Mouse (Mus musculus): ENCODE data around the gene Mapk14. TPM values are rescaled to one million over a fixed set of nuclear protein-coding genes. Genes with fewer than 3 reads are reported as not detected.
A peak's percentile ranks its signal among the peaks of the same experiment; 100 is the strongest.
"Not testable (repeated sequence)": the region's sequence is repeated elsewhere in the genome, so short reads cannot be mapped to it uniquely, and the experiment has no call there.

Mapk14 gene
- polyA plus RNA-seq, 1 experiment from 2014 or later, result 38.1 TPM

GRCm38 (mm10) chr17:28714006-28714405, 22.9 kb downstream of the Mapk14 start:
- H3K36me3 ChIP-seq (ENCODE audit: control insufficient read depth, insufficient read depth, low read length), result no peaks in the 10 kb centered on the region
- no peak for ATAC-seq (ENCODE audit: low FRiP score)

GRCm38 (mm10) chr17:28715832-28716548, 24.9 kb downstream of the Mapk14 start:
- WGBS, result 85% methylated on average over 7 of the region's 7 CpGs
- Histone ChIP-seq H3K36me3 (ENCODE audit: control insufficient read depth, insufficient read depth, low read length) (no peaks in the 10 kb centered on the region), H3K9ac (ENCODE audit: low read depth, low read length) (no peak overlapping the region), H3K9me3 (ENCODE audit: control insufficient read depth, low read length) (no peaks in the 10 kb centered on the region), H3K27ac (ENCODE audit: low read depth, low read length) (no peak overlapping the region), H3K27me3 (ENCODE audit: control insufficient read depth, insufficient read depth, low read length) (no peaks in the 10 kb centered on the region), H3K4me1 (replicated peaks; ENCODE audit: control insufficient read depth, insufficient read depth, low read length) (no peaks in the 10 kb centered on the region), H3K4me2 (replicated peaks; ENCODE audit: low read depth, low read length) (no peak overlapping the region), H3K4me3 (ENCODE audit: low read depth, low read length) (no peak overlapping the region)
- ATAC-seq (ENCODE audit: low FRiP score), result no peak
- DNase-seq (ENCODE audit: low spot score), result no peak

More at GRCm38 (mm10) chr17:28714006-28714405, 22.9 kb downstream of the Mapk14 start:
- no peak overlapping the region for H3K4me3 ChIP-seq (ENCODE audit: low read depth, low read length)
- 97% methylated on average over 3 of the region's 3 CpGs for WGBS
- H3K27me3 ChIP-seq (ENCODE audit: control insufficient read depth, insufficient read depth, low read length), result no peaks in the 10 kb centered on the region
- no peaks in the 10 kb centered on the region for H3K4me1 ChIP-seq (replicated peaks; ENCODE audit: control insufficient read depth, insufficient read depth, low read length)
- no peak for DNase-seq (ENCODE audit: low spot score)
- no peaks in the 10 kb centered on the region for H3K9me3 ChIP-seq (ENCODE audit: control insufficient read depth, low read length)
- no peak overlapping the region for H3K9ac ChIP-seq (ENCODE audit: low read depth, low read length)
- H3K4me2 ChIP-seq (replicated peaks; ENCODE audit: low read depth, low read length), result no peak overlapping the region
- H3K27ac ChIP-seq (ENCODE audit: low read depth, low read length), result no peak overlapping the region

GRCm38 (mm10) chr17:28717535-28717934, 26.4 kb downstream of the Mapk14 start:
- H3K36me3 ChIP-seq (ENCODE audit: control insufficient read depth, insufficient read depth, low read length), result no peaks in the 10 kb centered on the region
- ATAC-seq (ENCODE audit: low FRiP score) (no peak), DNase-seq (ENCODE audit: low spot score) (no peak)
- H3K4me3 ChIP-seq (ENCODE audit: low read depth, low read length), result no peak overlapping the region
- no peak overlapping the region for H3K27ac ChIP-seq (ENCODE audit: low read depth, low read length)
- H3K27me3 ChIP-seq (ENCODE audit: control insufficient read depth, insufficient read depth, low read length), result no peaks in the 10 kb centered on the region
- H3K9ac ChIP-seq (ENCODE audit: low read depth, low read length), result no peak overlapping the region
- no peaks in the 10 kb centered on the region for H3K9me3 ChIP-seq (ENCODE audit: control insufficient read depth, low read length)
- no peaks in the 10 kb centered on the region for H3K4me1 ChIP-seq (replicated peaks; ENCODE audit: control insufficient read depth, insufficient read depth, low read length)
- H3K4me2 ChIP-seq (replicated peaks; ENCODE audit: low read depth, low read length), result no peak overlapping the region
- 72% methylated on average over 3 of the region's 3 CpGs for WGBS

- Histone ChIP-seq H3K27me3 (ENCODE audit: control insufficient read depth, insufficient read depth, low read length) (no peaks in the 10 kb centered on the region), H3K9me3 (ENCODE audit: control insufficient read depth, low read length) (no peaks in the 10 kb centered on the region), H3K9ac (ENCODE audit: low read depth, low read length) (no peak within 1 kb of the TSS), H3K36me3 (ENCODE audit: control insufficient read depth, insufficient read depth, low read length) (peaks cover 6% of the 10 kb centered on the region; the same call in 1 of the 2 replicates), H3K27ac (ENCODE audit: low read depth, low read length) (no peak within 1 kb of the TSS), H3K4me1 (replicated peaks; ENCODE audit: control insufficient read depth, insufficient read depth, low read length) (no peaks in the 10 kb centered on the region), H3K4me3 (ENCODE audit: low read depth, low read length) (no peak within 1 kb of the TSS), H3K4me2 (replicated peaks; ENCODE audit: low read depth, low read length) (no peak within 1 kb of the TSS)
- 95% methylated on average over 4 of the region's 4 CpGs for WGBS
- ATAC-seq (ENCODE audit: low FRiP score) (no peak), DNase-seq (ENCODE audit: low spot score) (no peak)
Measured at GRCm38 (mm10) chr17:28725783-28726182, 34.7 kb downstream of the Mapk14 start, which contains the start of gene AC170998.1. AC170998.1 (plus strand) TSS chr17:28726083.

GRCm38 (mm10) chr17:28727511-28727910, 36.4 kb downstream of the Mapk14 start:
- WGBS, result 98% methylated on average over 11 of the region's 11 CpGs
- H3K9ac ChIP-seq (ENCODE audit: low read depth, low read length); ATAC-seq (ENCODE audit: low FRiP score); H3K4me3 ChIP-seq (ENCODE audit: low read depth, low read length); DNase-seq (ENCODE audit: low spot score); H3K27me3 ChIP-seq (ENCODE audit: control insufficient read depth, insufficient read depth, low read length); H3K4me2 ChIP-seq (replicated peaks; ENCODE audit: low read depth, low read length); H3K4me1 ChIP-seq (replicated peaks; ENCODE audit: control insufficient read depth, insufficient read depth, low read length); H3K9me3 ChIP-seq (ENCODE audit: control insufficient read depth, low read length); H3K27ac ChIP-seq (ENCODE audit: low read depth, low read length): not testable (repeated sequence)
- peaks cover 12% of the 10 kb centered on the region; the same call in 1 of the 2 replicates for H3K36me3 ChIP-seq (ENCODE audit: control insufficient read depth, insufficient read depth, low read length)

GRCm38 (mm10) chr17:28735317-28736105, 44.4 kb downstream of the Mapk14 start:
- no peaks in the 10 kb centered on the region for H3K4me1 ChIP-seq (replicated peaks; ENCODE audit: control insufficient read depth, insufficient read depth, low read length)
- H3K36me3 ChIP-seq (ENCODE audit: control insufficient read depth, insufficient read depth, low read length), result 0 out of 2 replicates have a peak, but pooled peaks cover 9% of the 10 kb centered on the region
- no peaks in the 10 kb centered on the region for H3K9me3 ChIP-seq (ENCODE audit: control insufficient read depth, low read length)
- H3K4me3 ChIP-seq (ENCODE audit: low read depth, low read length), result no peak overlapping the region
- H3K4me2 ChIP-seq (replicated peaks; ENCODE audit: low read depth, low read length), result no peak overlapping the region
- ATAC-seq (ENCODE audit: low FRiP score) (no peak), DNase-seq (ENCODE audit: low spot score) (no peak)
- no peak overlapping the region for H3K27ac ChIP-seq (ENCODE audit: low read depth, low read length)
- no peaks in the 10 kb centered on the region for H3K27me3 ChIP-seq (ENCODE audit: control insufficient read depth, insufficient read depth, low read length)
- no peak overlapping the region for H3K9ac ChIP-seq (ENCODE audit: low read depth, low read length)
- 95% methylated on average over 6 of the region's 6 CpGs for WGBS

GRCm38 (mm10) chr17:28736486-28736885, 45.4 kb downstream of the Mapk14 start:
- no peak overlapping the region for H3K4me2 ChIP-seq (replicated peaks; ENCODE audit: low read depth, low read length)
- 0 out of 2 replicates have a peak, but pooled peaks cover 4% of the 10 kb centered on the region for H3K36me3 ChIP-seq (ENCODE audit: control insufficient read depth, insufficient read depth, low read length)
- H3K27me3 ChIP-seq (ENCODE audit: control insufficient read depth, insufficient read depth, low read length), result no peaks in the 10 kb centered on the region
- DNase-seq (ENCODE audit: low spot score) (peak; percentile 10), ATAC-seq (ENCODE audit: low FRiP score) (no peak)
- H3K4me3 ChIP-seq (ENCODE audit: low read depth, low read length), result no peak overlapping the region
- 72% methylated on average over 4 of the region's 4 CpGs for WGBS
- H3K27ac ChIP-seq (ENCODE audit: low read depth, low read length), result no peak overlapping the region
- no peaks in the 10 kb centered on the region for H3K4me1 ChIP-seq (replicated peaks; ENCODE audit: control insufficient read depth, insufficient read depth, low read length)
- H3K9me3 ChIP-seq (ENCODE audit: control insufficient read depth, low read length), result no peaks in the 10 kb centered on the region
- H3K9ac ChIP-seq (ENCODE audit: low read depth, low read length), result no peak overlapping the region

- Histone ChIP-seq H3K4me3 (ENCODE audit: low read depth, low read length) (no peak overlapping the region), H3K27ac (ENCODE audit: low read depth, low read length) (no peak overlapping the region), H3K36me3 (ENCODE audit: control insufficient read depth, insufficient read depth, low read length) (no peaks in the 10 kb centered on the region), H3K4me1 (replicated peaks; ENCODE audit: control insufficient read depth, insufficient read depth, low read length) (no peaks in the 10 kb centered on the region), H3K9ac (ENCODE audit: low read depth, low read length) (no peak overlapping the region), H3K9me3 (ENCODE audit: control insufficient read depth, low read length) (no peaks in the 10 kb centered on the region), H3K4me2 (replicated peaks; ENCODE audit: low read depth, low read length) (no peak overlapping the region), H3K27me3 (ENCODE audit: control insufficient read depth, insufficient read depth, low read length) (no peaks in the 10 kb centered on the region)
- no peak for ATAC-seq (ENCODE audit: low FRiP score)
- DNase-seq (ENCODE audit: low spot score), result no peak
- 91% methylated on average over 4 of the region's 4 CpGs for WGBS
Measured at GRCm38 (mm10) chr17:28737973-28738372, 46.8 kb downstream of the Mapk14 start.
